Mouse (Mus musculus): ENCODE results near the gene Manbal. TPM values are rescaled to one million over a fixed set of nuclear protein-coding genes. Genes with fewer than 3 reads are reported as not detected.

Gene Manbal
- total RNA-seq, 2 experiments from 2014 or later = 65.5 to 67.4 TPM

GRCm38 (mm10) chr2:157427164-157427563, 59.8 kb downstream of the Manbal start:
- intact Hi-C loops (cut with DNase I) = no loop called here
- no peak for DNase-seq (ENCODE audit: low spot score in 2 of 2)

- no peak for DNase-seq (ENCODE audit: low spot score in 2 of 2)
- intact Hi-C loops (cut with DNase I) = no loop called here
These were observed 61.2 kb downstream of the Manbal start for GRCm38 (mm10) chr2:157428351-157429139.

DNA sequence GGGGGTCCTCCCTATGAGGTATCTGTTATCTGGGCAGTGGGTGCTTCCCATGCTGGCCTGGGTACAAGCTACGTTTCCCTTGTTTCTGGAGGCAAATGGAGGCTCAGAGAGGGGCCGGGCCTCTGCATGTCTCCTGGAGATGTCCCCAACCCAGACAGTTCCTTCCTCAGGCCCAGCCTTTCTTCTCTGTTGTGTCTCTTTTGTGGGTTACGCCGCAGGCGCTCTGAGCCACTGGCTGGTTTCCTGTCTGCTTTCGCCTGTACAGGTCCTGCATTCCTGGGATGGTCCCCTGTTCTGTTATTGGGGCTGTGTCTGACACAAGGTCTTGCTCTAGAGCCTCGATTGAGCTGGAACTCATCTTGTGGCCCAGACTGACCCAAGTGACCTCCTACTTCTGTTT, 62.3 kb downstream of the Manbal start:
- no peak for DNase-seq (ENCODE audit: low spot score in 2 of 2)
- intact Hi-C loops (cut with DNase I) = no loop called here

- intact Hi-C loops (cut with DNase I) = no loop called here
- no peak for DNase-seq (ENCODE audit: low spot score in 2 of 2)
These were observed 63.5 kb downstream of the Manbal start for GRCm38 (mm10) chr2:157430667-157431429.

- no peak for DNase-seq (ENCODE audit: low spot score in 2 of 2)
These were observed 64.5 kb downstream of the Manbal start for GRCm38 (mm10) chr2:157431912-157432311.

DNA sequence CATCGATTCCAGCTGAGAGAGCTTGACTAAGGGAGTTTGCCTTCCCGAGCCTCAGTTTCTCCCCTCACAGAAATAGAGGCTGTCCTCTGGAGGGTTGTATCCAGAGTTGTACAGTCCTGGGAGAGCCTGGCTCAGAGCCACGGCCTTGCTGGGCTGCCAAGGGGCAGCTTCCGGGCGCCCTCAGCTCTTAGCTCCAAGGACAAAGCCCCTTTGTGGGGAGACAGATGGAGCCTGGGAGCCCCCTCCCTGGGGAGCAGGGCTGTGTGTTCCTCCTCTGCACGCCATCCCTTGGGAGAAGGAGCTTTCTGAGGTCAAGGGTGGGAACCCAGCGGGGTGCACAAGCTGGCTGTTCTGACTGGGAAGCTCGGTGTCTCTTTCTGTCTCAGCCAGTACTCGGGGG, 65.1 kb downstream of the Manbal start:
- intact Hi-C loops (cut with DNase I) = no loop called here

More at GRCm38 (mm10) chr2:157431912-157432311, 64.5 kb downstream of the Manbal start:
- intact Hi-C loops (cut with DNase I) = no loop called here

DNA sequence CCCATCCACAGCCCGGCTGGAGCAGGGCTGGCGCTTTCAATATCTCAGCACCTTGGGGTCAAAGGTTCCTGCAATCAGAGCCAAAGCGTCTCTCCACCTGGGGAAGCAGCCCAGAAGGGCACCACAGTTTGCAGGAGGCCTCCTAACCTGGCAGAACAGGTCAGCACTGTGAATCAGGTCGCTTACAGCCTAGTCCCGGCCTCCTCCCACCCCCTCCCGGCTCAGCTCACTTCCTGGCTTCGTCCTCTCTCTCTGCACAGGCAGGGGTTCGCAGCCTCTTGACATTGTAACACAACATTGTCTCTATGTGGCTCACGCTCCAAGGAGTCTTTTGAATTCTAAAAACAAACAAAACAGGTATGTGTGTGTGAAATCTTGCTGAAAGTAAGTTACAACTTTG, 66.6 kb downstream of the Manbal start:
- intact Hi-C loops (cut with DNase I) = no loop called here
- DNase-seq (ENCODE audit: low spot score in 2 of 2) = no peak

More for the DNA sequence above, 65.1 kb downstream of the Manbal start:
- peak in 1 of 2 experiments; percentile 52 for DNase-seq (ENCODE audit: low spot score in 2 of 2)

GRCm38 (mm10) chr2:157434497-157434896, 67.1 kb downstream of the Manbal start:
- intact Hi-C loops (cut with DNase I) = no loop called here
- peak in 1 of 2 experiments; percentile 62 for DNase-seq (ENCODE audit: low spot score in 2 of 2)

DNA sequence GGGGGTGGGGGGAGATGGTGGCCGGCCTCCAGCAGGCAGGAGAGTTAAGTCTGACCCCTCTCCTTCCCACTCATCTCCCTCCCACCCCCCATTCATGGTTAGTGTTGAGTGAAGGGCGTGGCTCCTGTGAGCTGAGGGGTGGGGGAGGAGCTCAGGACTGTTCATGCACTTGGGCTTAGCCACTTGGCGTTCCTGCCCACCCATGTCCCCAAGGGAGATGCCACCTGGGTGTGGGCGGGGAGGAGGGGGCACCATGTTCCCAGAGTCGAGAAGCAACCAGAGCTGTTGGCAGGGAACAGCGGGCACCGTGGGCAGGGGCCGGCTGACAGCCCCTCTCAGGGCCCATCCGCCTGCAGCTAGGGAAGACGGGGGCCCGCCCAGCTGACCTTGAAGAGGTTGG, 69.1 kb downstream of the Manbal start:
- intact Hi-C loops (cut with DNase I) = no loop called here
- peak; percentile 66 to 72 for DNase-seq (ENCODE audit: low spot score in 2 of 2)

GRCm38 (mm10) chr2:157437123-157437522, 69.7 kb downstream of the Manbal start:
- intact Hi-C loops (cut with DNase I) = no loop called here
- no peak for DNase-seq (ENCODE audit: low spot score in 2 of 2)

DNA sequence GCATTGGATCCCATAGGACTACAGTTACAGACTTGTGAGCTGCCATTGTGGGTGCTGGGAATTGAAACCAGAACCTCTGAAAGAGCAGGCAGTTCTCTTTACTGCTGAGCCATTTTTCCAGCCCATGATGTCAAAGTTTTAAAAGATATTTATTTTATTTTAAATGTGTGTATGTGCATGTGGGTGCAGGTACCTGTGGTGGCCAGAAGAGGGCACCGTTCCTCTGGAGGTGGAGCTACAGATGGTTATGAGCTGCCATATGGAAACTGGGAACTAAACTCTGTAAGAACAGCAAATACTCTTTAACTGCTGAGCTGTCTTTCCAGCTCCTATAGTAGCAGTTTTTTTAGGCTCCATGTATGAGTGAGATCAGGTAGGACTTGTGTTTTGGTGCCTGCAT, 74.0 kb downstream of the Manbal start:
- intact Hi-C loops (cut with DNase I) = no loop called here
- no peak for DNase-seq (ENCODE audit: low spot score in 2 of 2)

Other genes with a start within 250 kb of the Manbal start
- gene Samhd1, start 232.3 kb upstream of the Manbal start, total RNA-seq (2021) = 10 to 100 TPM; 10.3 to 12.7 TPM
- gene Rbl1, start 163.1 kb upstream of the Manbal start, total RNA-seq (2021) = 1 to 10 TPM; 1.2 to 2.1 TPM
- 100 to 1,000 TPM; 124 to 128 TPM for gene Rpn2, start 88.6 kb upstream of the Manbal start, total RNA-seq (2021)
- gene Mroh8, start 88.0 kb upstream of the Manbal start, total RNA-seq (2021) = 1 to 10 TPM; 1.8 to 1.9 TPM
- not detected for gene Ghrh, start 20.1 kb upstream of the Manbal start, total RNA-seq (2021)
- gene Src, start 50.9 kb downstream of the Manbal start, total RNA-seq (2021) = 100 to 1,000 TPM; 130 to 131 TPM
- 100 to 1,000 TPM; 188 to 255 TPM for gene Nnat, start 192.5 kb downstream of the Manbal start, total RNA-seq (2021)
- gene Blcap, start 203.7 kb downstream of the Manbal start, total RNA-seq (2021) = 100 to 1,000 TPM in 1 of 2 experiments, 10 to 100 TPM in 1; 90.4 to 113 TPM

Data from left cerebral cortex, postnatal 36 days (tissue).